Mouse (Mus musculus): ENCODE measurements around the gene Cntrl. TPM values are rescaled to one million over a fixed set of nuclear protein-coding genes. Genes with fewer than 3 reads are reported as not detected.

Cntrl gene
- polyA plus RNA-seq (2014; fragmentation: Illumina TruSeq; extraction: RNeasy Lipid Tissue Mini Kit (QIAGEN cat#74804); ENCODE audit: low read depth, low replicate concordance), result 12.3 TPM

GRCm38 (mm10) chr2:35109141-35109923, at the start of gene Cntrl:
Cntrl (plus strand) TSS chr2:35109492.

GRCm38 (mm10) chr2:35061338-35061737, 48.0 kb upstream of the Cntrl start, which contains the start of gene Hc:
Hc (minus strand) TSS chr2:35061438.

GRCm38 (mm10) chr2:35101443-35101842, 7.8 kb upstream of the Cntrl start, which contains the start of gene AI182371:
AI182371 (minus strand) TSS chr2:35101543.

GRCm38 (mm10) chr2:35200898-35201668, 91.8 kb downstream of the Cntrl start, which contains the start of gene Rab14:
Rab14 (minus strand) TSS chr2:35201120.

Other genes starting within 250 kb of the Cntrl start
- gene Cutal, start 235.1 kb upstream of the Cntrl start, polyA plus RNA-seq (2014; fragmentation: Illumina TruSeq; extraction: RNeasy Lipid Tissue Mini Kit (QIAGEN cat#74804); ENCODE audit: low read depth, low replicate concordance), result 0.97 TPM
- gene Psmd5, start 234.5 kb upstream of the Cntrl start, polyA plus RNA-seq (2014; fragmentation: Illumina TruSeq; extraction: RNeasy Lipid Tissue Mini Kit (QIAGEN cat#74804); ENCODE audit: low read depth, low replicate concordance), result 13.9 TPM
- 0.86 TPM for gene Phf19, start 195.5 kb upstream of the Cntrl start, polyA plus RNA-seq (2014; fragmentation: Illumina TruSeq; extraction: RNeasy Lipid Tissue Mini Kit (QIAGEN cat#74804); ENCODE audit: low read depth, low replicate concordance)
- gene Traf1, start 147.7 kb upstream of the Cntrl start, polyA plus RNA-seq (2014; fragmentation: Illumina TruSeq; extraction: RNeasy Lipid Tissue Mini Kit (QIAGEN cat#74804); ENCODE audit: low read depth, low replicate concordance), result 1.2 TPM
- gene Hc, start 48.1 kb upstream of the Cntrl start, polyA plus RNA-seq (2014; fragmentation: Illumina TruSeq; extraction: RNeasy Lipid Tissue Mini Kit (QIAGEN cat#74804); ENCODE audit: low read depth, low replicate concordance), result not detected
- gene AI182371, start 7.9 kb upstream of the Cntrl start, polyA plus RNA-seq (2014; fragmentation: Illumina TruSeq; extraction: RNeasy Lipid Tissue Mini Kit (QIAGEN cat#74804); ENCODE audit: low read depth, low replicate concordance), result 0.58 TPM
- 115 TPM for gene Rab14, start 91.6 kb downstream of the Cntrl start, polyA plus RNA-seq (2014; fragmentation: Illumina TruSeq; extraction: RNeasy Lipid Tissue Mini Kit (QIAGEN cat#74804); ENCODE audit: low read depth, low replicate concordance)
- 1,303 TPM for gene Gsn, start 146.9 kb downstream of the Cntrl start, polyA plus RNA-seq (2014; fragmentation: Illumina TruSeq; extraction: RNeasy Lipid Tissue Mini Kit (QIAGEN cat#74804); ENCODE audit: low read depth, low replicate concordance)
- gene Stom, start 227.5 kb downstream of the Cntrl start, polyA plus RNA-seq (2014; fragmentation: Illumina TruSeq; extraction: RNeasy Lipid Tissue Mini Kit (QIAGEN cat#74804); ENCODE audit: low read depth, low replicate concordance), result 106 TPM